Mouse (Mus musculus) thymus, adult 18-20 months (tissue): ENCODE measurements around the gene Fut9.

Experiments
- DNase-seq, 2 experiments: peaks; one replicate each; pipeline ENCODE4 v3.0.0; 2022; ENCODE audit warnings: mixed read lengths in 2 of 2

Fut9 gene

DNA sequence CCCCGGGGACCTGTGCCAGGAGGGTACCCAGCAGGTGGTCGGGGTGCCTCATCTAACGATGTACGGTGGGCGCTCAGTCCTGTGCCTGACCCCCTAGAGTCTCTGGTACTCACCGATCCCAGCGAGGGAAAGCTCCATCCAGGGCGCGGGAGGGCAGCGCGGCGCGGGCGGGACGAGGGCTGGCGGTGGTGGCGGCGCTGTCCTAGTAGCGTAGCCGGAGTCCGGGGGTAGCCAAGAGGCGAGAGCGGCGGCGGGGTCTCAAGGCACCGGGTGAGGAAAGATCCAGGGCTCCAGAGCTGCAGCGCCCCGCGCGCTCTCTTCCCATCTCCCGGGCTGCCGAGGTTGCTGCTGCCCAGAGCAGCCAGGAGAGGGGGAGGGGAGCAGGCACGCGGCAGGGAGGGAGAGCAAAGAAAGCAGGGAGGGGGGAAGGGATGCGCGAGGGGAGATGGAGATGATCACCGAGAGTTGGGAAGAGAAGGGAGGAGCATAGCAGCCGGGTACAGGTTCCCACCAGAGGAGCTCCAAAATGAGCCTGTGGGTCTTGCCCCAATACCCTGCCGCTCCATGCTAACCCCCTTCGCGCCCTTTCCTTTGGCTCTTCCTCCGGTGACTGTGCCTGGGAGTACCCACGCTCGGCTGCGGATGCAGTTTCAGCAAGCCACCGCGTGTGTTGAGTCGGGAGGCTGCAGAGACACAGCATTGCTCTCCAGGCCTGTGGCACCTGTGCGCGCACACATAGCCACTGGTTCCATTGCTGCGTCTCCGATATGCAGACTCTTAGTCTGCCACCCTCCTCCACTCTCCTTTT is at the start of gene Fut9:
Gene Fut9, minus strand, starts transcription at position 769 of the 808 bp plus-strand sequence.
- no peak for DNase-seq

DNA sequence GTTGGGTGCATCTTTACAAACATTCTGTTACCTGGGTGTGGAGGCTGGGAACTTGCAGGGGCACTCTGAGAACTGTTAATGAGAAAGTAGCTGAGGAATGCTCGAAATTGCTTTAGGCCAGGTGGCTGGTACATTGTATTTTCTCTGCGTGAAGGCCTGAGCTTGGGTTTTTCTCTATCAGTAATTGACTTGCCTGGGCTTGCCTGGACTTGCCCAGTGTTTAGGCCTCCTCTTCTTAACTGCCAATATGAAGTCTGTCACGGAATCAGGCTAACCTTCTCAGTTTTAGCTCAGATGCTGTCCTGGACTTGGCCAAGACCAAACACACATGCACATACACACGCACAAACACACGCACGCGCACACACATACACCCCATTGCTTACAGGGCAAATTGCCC is 15.7 kb upstream of the Fut9 start:
- no peak for DNase-seq

DNA sequence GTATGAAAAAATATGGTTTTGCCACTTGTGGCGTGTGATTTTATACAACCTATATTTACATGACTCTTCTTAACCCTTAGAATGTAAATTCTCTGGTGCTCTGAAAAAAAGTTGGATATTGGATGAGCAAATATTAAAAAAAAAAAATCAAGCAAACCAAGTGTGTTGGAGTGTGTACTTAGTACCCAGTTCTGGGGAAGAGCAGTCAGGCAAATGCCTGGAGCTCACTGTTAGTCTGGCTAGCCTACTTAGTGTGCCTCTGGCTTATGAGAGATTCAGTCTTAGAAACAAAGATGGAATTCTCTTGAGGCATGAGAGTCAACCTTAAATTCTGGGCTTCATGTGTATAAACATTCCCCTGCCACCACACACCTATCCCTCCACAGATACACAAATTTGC is 13.3 kb upstream of the Fut9 start:
- no peak for DNase-seq

DNA sequence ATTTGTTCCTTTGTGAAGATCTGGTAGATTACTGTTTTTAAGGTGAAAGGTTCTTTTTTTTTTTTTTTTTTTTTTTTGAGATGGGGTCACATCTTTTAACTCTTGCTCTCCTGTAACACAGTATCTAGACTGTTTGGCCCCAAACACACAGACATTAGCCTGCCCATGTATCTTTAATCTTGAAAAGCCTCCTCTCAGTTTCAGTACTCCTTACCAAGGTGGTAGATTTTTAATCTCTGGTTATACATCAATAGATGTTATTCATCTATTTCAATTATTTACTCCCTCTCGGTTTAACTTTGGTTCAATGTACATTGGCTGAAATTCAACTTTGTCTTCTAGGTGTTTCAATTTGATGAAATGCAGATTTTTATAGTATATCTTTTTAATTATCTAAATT is 10.0 kb upstream of the Fut9 start:
- DNase-seq, result no peak

DNA sequence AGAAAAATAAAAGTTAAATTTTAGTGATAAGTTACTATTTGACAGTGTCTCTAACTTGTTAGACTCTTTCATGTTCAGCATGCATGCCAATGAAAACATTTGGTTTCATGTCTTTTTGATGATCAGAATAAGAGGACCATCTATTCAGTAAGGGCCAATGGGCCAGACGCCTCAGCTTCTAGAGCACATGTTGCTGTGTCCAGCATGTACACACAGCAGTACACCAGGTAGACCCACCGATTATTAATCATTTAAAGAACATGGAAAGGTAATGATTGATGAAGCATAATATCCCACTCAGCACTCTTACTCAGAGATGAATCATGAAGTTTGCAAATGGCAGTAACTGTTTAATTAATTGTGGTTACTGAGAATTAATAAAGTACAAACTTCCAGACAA is 1.7 kb upstream of the Fut9 start:
- no peak for DNase-seq

DNA sequence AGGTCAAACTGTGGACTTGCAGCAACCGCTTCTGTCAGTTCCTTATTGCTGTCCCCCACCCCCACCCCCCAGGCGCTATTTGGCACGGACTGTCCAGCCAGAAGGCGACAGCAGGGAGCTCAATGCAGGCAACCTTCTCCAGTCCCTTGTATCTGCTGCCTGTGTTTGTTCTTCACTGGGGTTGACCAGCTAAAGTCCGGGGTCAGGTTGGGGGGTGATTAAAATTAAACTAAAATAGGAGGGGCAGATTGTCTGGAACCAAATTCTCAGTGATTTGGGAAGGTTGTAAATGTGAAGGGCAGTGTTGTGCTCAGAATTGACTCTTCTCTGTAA is 206 bp upstream of the Fut9 start:
- DNase-seq, result no peak

DNA sequence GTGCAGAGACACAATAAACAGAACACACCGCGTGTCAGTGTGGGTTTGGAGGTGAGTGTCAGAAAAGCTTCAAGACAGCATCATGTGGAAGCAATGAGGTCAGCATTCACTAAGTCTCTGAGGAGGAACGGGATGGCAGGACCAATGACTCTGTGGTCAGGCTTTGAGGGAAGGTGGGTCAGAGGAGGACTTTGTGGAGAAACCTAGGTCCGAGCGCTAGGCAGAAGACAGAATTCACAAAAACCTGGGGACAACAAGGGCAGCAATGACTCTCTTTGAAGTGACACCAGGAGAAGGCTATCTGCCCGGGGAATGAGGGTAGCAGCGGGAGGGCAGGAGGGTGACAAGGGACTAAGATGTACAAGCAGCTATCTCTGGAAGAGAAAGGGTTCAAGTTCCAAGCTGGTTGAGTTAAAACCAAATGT is 981 bp downstream of the Fut9 start:
- no peak for DNase-seq

DNA sequence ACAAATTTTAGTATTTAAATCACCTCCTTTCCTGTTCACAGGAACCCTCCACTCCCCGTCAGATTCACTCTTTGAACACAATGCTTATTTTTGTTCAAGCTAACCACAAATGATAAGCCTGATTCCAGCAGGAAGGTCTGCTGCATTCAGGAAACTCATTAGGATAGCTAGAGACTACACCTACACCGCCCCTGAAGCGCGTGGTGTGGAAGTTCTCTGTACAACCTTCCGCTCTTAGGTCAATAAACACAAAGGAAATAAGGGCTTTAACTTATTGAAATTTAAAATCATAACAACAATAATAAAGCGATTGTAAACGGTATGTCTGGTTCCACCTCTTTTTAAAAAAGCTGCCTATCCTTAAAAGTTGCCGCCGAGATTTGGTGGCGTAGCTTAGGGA is 1.6 kb downstream of the Fut9 start:
- DNase-seq, result no peak

DNA sequence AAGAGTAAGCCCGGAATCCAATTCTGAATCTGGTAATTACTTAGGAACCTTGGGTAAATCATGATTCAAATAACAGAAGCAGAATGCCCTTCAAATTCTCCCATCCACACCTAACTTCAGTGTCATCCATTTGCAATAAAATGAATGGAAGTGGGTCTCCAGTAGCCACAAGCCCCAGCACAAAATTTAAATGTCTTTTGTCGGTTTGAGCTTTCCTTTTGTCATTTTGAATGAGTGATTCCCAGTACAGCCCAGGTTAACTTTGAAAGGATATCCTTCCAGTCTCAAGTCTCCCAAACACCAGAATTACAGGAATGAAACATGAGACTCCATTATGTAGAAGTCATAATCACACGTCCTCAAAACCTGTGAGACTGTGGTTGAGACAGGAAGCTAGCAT is 3.9 kb downstream of the Fut9 start:
- no peak for DNase-seq

DNA sequence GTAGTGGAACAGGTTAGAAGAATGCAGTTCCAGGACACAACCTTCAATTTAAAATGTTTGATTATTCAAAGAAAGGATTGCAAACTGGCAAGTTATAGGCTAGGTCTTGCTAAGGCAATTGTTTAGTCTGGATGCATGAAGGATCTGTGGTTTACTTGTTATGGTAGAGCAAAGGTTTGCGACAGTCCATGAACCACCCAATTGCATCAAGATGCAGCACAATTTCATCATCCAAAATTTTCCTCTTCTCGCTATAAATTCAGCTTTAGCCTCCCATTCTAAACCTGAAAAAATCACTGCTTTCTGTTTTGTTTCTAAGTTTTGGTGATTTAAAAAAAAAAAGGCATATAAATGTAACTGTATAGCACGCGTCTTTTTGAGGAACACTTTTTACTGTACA is 14.8 kb downstream of the Fut9 start:
- DNase-seq, result no peak

DNA sequence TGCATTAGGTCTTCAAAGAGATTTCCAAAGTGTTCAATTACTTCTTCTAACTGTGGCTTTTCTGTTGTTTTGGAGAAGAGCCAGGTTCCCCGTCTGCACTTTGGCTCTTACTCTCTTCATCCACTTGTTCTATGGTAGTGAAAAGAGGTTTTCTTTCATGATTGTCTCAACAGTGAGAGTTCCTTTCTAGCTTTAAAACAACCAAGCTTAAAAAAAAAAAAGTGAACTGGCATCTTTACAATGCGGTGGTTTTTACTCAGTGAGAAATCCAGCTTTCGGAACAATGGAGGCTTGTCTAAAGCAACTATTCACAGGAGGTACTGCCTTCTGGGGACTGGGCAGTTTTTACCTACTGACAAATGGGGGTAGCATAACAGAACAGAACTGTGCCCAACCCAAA is 31.4 kb downstream of the Fut9 start:
- DNase-seq, result no peak

DNA sequence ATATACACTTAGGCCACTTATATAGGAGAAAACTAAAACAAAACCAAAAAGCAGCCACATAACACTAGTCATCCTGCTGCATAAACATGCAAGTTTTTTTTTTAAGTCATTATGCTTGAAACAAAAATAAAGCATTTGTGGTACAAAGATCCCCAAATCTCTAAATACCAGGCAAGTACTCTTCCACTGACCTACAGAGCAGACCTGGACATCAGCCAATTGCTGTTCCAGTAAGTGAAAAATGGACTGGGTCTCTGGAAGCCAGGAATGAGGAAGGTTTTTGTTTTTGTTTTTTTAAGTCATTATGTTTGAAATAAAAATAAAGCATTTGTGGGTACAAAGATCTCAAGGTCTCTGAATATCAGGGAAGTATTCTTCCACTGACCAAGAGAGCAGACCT is 37.0 kb downstream of the Fut9 start:
- DNase-seq, result no peak

DNA sequence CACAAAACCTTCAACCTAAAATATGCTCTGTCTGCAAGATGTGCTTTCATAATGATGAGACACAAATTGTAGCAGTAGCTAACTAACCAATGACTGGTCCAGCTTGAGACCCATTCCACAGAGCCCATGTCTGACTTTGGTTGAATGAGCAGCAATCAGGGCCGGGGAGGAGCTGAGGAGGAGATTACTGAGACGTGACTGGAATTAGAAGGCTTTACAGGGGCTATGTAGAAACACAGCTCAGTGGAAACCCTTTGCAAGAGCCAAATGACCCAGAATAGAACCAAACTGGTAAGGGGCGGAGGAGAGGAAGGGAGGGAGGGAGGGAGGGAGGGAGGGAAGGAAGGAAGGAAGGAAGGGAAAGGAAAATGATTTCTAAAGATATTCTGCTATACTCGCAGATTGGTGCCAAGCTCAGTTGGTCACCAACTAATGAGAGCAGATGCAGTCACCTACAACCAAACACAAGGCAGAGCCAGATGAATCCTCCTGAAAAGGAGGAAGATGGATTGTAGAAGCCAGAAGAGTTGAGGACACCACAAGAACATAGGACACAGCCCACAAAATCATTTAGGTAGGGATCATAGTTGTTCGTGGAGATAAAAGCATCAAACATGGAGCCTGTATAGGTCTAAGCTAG is 42.0 kb downstream of the Fut9 start:
- DNase-seq, result no peak

DNA sequence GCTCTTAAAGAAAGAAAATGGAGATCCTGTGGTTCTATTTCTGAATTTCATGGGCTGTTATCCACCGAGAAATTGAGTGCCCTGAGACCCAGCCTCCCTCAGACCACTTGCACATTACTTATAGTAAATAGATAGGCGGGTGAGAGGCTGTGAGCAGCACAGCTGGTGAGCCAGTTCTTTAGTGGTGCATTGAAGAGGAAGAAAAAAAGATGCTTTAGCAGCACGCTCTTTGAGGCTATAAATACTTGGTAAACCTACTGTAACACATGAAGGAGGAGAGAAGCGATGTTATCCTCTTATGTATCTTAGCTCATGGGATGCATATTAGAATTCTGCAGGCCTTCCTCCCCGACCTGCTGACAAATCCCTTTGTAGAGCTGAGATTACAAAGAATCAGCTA is 58.5 kb downstream of the Fut9 start:
- no peak for DNase-seq

DNA sequence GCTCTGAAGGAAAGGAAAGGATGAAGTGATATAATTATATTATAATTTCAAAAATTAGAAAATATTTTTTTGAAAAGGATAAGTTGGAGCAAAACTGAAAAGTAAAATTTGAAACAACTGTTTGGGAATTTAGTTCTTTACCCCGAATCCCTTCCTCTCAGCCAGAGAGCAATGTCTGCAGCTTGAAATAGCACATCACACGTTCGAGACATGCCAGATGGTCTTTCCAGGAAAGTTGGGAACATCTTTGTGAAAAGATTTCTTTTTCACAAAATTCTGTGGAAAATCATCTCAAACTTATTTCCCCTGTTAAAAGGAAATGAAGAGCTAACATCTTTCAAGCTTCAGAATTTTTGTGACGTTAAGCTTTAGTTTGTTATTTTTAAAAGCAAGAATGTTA is 61.3 kb downstream of the Fut9 start:
- no peak for DNase-seq

DNA sequence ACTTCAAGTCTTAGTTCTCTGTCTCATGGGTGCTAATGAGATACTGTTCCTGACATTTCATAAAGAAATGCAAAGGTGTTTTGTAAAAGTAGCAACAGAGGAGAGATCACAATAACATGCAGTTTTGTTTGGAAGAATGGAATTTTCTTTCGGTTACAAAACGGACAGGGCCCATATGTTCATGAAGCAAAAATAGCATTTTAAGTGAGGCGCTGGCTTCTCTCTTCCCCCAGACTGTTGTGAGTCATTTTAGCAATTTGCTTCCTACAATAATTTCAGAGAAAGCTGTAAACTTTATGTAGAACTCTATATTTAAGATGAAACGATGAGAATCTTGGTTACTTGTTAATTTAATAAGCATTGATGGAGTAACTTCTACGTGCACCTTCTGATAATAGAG is 78.5 kb downstream of the Fut9 start:
- no peak for DNase-seq

DNA sequence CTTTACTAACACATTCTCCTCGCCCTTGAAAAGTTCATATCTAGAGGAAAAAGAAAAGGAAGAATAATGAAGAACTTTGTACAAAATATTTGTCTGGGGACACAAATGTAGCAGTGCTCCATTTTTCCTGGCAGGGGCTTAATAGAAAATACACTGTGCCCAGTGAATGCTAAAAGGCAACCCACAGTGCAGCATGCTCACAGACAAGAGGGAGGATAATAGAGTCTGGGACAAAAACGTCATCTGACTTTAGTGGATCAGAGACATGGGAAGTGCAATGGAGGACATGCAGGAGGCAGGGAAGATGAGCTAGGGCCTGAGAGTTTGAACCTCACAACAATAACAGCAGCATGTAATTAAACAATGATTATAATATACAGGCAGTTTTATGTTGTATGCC is 86.1 kb downstream of the Fut9 start:
- DNase-seq, result no peak

DNA sequence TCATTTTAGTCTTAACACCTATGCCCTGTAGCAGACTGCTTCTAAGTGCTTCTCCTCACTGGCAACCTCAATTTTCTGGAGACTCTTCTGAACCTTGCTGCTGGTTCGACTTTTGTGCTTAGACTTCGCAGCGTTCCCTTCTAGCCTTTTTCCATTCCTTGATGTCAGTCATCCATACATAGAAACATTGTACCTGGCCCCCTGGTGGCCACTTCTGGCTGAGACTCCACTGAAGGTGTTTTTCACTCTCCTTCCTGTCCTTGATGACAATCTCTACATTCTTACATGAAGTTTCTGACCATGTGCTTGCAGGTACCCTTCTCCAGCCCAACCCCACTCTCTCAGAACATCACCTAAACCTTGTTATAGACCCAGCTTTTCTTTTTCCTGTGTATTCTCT is 115.1 kb downstream of the Fut9 start:
- no peak for DNase-seq

DNA sequence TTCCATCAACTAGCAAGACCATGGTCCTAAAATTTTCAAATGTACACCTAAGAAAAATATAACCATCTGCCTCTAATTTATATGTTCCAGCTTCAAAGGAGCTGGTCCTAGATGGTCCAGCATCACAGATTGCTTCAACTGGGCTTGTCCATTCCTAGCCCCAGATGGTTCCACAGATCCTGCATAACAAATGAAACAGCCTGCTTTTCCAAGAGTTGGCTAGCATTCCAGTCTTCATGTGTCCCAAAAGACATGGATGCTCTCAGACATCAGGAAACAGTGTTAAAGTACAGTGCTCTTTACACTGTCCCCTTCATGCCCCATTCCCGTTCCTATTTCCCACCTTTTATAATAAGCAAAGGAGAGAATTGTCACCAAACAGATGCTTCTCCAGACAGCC is 135.8 kb downstream of the Fut9 start:
- DNase-seq, result no peak

DNA sequence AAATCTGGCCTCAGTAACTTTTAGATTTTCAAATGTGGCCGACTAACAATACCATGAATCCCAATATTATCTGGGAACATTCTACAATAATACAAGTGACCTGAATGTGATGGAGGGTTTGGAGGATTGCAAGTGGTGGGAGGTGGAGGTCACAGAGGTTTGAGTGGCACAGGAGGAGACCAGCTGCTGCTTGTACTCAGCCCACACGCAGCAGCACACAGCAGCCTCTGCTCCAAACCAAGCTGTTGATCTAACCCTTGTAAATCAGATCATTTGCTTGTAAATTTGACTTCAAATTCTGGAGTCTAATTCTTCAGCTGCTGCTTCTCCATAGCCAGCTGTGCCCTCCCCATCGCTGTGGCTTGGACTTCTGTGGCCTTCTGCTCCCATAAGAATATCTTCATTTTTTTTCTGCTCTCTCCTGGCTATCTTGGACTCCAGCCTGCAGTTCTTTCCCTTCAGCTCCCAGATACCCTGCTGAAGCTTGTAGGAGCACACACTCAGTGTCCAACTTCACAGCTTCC is 138.8 kb downstream of the Fut9 start:
- DNase-seq, result no peak

DNA sequence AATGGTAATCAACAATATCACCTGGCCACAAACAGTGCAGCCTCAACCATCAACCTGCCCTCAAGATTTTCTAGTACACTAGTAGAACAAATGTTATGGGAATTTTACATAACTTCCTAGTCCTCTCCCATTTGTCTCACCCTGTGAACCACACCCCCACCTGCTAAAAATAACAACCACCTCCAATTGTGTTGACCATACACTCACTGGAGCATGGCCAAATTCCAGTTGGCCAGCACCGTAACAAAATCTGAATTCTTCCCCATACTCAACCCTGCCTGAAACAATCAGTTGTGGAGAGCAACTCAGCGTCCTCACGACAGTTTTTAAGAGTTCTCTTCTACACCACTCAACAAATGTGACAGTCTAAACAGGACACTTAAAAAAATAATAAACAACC is 141.3 kb downstream of the Fut9 start:
- no peak for DNase-seq

DNA sequence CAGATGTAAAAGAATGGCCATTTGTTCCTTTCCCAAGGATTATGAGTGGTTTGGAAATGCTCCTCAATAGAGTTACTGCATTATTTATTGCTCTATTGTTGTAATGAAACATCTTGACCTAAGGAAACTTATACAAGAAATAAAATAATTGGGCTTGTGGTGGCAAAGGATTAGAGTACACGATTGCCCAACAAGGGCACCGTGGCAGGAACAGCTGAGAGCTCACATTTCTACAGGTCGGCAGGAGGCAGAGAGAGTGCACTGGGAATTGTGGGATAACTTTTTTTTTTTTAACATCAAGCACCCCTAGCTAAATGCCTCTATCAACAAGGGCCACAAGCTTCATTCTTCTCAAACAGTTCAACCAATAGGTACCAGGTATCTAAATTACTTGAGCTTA is 148.1 kb downstream of the Fut9 start:
- DNase-seq, result no peak

DNA sequence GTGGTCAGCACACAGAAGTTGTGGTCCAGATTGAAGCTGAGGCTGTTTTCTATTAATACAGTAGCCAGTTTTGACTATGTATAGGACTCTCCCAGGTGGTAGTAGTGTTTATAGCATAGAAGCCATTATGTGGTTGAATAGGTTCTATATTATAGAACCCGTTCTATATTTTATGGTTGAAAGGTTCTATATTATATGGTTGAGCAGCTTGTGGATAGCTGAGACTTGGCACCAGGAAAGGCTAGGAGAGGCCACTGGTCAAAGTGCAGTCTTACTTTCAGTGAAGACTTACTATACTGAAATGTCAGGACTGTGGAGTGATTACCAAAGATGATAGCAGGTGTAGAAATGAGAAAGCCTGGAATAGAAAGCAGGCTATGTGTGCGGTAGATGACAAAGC is 151.9 kb downstream of the Fut9 start:
- DNase-seq, result no peak

DNA sequence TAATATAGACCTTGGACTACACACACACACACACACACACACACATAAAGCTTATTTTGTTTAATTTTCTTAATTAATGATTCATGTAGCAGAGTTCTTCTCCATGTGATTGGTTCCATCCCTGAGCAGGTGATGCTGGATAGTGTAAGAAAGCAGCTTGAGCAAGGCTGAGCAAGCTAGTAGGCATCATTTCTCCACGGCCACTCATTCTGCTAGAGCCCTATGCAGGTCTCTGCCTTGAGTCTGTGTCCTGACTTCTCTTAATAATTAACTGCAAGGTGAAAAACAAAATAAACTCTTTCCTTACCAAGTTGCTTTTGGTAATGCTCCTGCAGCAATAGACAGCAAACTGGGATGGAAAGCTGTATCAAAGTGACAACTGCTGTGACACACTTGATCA is 152.5 kb downstream of the Fut9 start:
- no peak for DNase-seq

DNA sequence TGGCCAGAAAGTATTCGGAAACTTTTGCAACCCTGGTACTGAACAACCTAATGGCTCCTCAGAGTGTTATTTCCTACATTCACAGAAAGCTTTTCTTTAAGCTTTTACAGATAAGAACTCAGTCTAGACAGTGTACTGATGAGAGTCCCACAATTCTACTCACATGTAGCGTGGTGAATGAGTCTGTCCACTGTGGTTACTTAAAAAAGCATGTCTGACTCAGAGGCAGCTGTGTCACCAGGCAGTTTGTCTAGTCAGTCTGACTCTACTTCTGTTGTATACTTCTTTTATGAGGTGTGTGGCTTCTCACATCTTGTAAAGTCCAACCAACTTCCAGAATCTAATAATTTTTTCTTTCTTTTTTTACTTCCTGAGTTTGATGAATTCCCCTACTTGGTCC is 154.5 kb downstream of the Fut9 start:
- DNase-seq, result no peak
